Mouse (Mus musculus): ENCODE measurements at regions not wholly inside any gene's neighbourhood (a gene's known extent, or its start where the extent isn't known, plus 50 kb on each side); places are given as distances from the start of the nearest gene placed in this dataset.

GRCm38 (mm10) chr9:82407177-82407576 lies 422.2 kb upstream of the Irak1bp1 start:
- Histone ChIP-seq H3K9ac (replicated peaks; ENCODE audit: low read length) (no peak overlapping the region), H3K27me3 (ENCODE audit: insufficient read depth, low read length) (no peaks in the 10 kb centered on the region), H3K27ac (no peak overlapping the region), H3K9me3 (ENCODE audit: low read length) (no peaks in the 10 kb centered on the region), H3K36me3 (ENCODE audit: insufficient read depth, low read length) (no peaks in the 10 kb centered on the region), H3K4me2 (ENCODE audit: low read depth, low read length) (no peak overlapping the region), H3K4me3 (ENCODE audit: low read length) (no peak overlapping the region), H3K4me1 (ENCODE audit: insufficient read depth, low read length) (no peaks in the 10 kb centered on the region)
- WGBS, result 79% methylated on average over 3 of the region's 3 CpGs
- ATAC-seq (no peak), DNase-seq (ENCODE audit: low spot score) (no peak)
- no peak for TF ChIP-seq CTCF (IDR thresholded peaks at IDR 0.05; ENCODE audit: low read depth)

- Histone ChIP-seq H3K36me3 (ENCODE audit: insufficient read depth, low read length) (no peaks in the 10 kb centered on the region), H3K27me3 (ENCODE audit: insufficient read depth, low read length) (no peaks in the 10 kb centered on the region), H3K27ac (no peak overlapping the region), H3K4me2 (ENCODE audit: low read depth, low read length) (no peak overlapping the region), H3K4me1 (ENCODE audit: insufficient read depth, low read length) (no peaks in the 10 kb centered on the region), H3K9ac (replicated peaks; ENCODE audit: low read length) (no peak overlapping the region), H3K9me3 (ENCODE audit: low read length) (no peaks in the 10 kb centered on the region), H3K4me3 (ENCODE audit: low read length) (no peak overlapping the region)
- no peak for TF ChIP-seq CTCF (IDR thresholded peaks at IDR 0.05; ENCODE audit: low read depth)
- ATAC-seq (no peak), DNase-seq (ENCODE audit: low spot score) (no peak)
- 61% methylated on average over 2 of the region's 2 CpGs for WGBS
Observed at GRCm38 (mm10) chr9:82408969-82409368, 420.4 kb upstream of the Irak1bp1 start.
